Mouse (Mus musculus): ENCODE measurements at regions not wholly inside any gene's neighbourhood (a gene's known extent, or its start where the extent isn't known, plus 50 kb on each side); places are given as distances from the start of the nearest gene placed in this dataset.

- intact Hi-C loops (cut with DNase I): no loop called here
- DNase-seq: no peak
These were observed 307.5 kb upstream of the Zmiz1 start for GRCm38 (mm10) chr14:25151485-25151884.

GRCm38 (mm10) chr14:25153573-25153972, 305.4 kb upstream of the Zmiz1 start:
- DNase-seq: no peak
- intact Hi-C loops (cut with DNase I): no loop called here

GRCm38 (mm10) chr14:25154180-25154579, 304.8 kb upstream of the Zmiz1 start:
- DNase-seq: no peak
- intact Hi-C loops (cut with DNase I): no loop called here

GRCm38 (mm10) chr14:25155008-25155783, 303.8 kb upstream of the Zmiz1 start:
- intact Hi-C loops (cut with DNase I): no loop called here
- DNase-seq: no peak

GRCm38 (mm10) chr14:25156171-25156570, 302.8 kb upstream of the Zmiz1 start:
- DNase-seq: peak; percentile 23 to 52
- intact Hi-C loops (cut with DNase I): no loop called here

GRCm38 (mm10) chr14:25161684-25162321, 297.2 kb upstream of the Zmiz1 start:
- intact Hi-C loops (cut with DNase I): no loop called here
- no peak for DNase-seq

GRCm38 (mm10) chr14:25166217-25166616, 292.8 kb upstream of the Zmiz1 start:
- DNase-seq: no peak
- intact Hi-C loops (cut with DNase I): no loop called here

- intact Hi-C loops (cut with DNase I): no loop called here
- DNase-seq: peak; percentile 33 to 46
These were observed 291.4 kb upstream of the Zmiz1 start for GRCm38 (mm10) chr14:25167604-25168003.

GRCm38 (mm10) chr14:25168310-25168709, 290.7 kb upstream of the Zmiz1 start:
- intact Hi-C loops (cut with DNase I): no loop called here
- DNase-seq: no peak

- no peak for DNase-seq
- intact Hi-C loops (cut with DNase I): no loop called here
These were observed 285.7 kb upstream of the Zmiz1 start for GRCm38 (mm10) chr14:25173281-25173680.

GRCm38 (mm10) chr14:25173873-25174272, 285.1 kb upstream of the Zmiz1 start:
- no peak for DNase-seq
- intact Hi-C loops (cut with DNase I): no loop called here

GRCm38 (mm10) chr14:25174402-25174801, 284.6 kb upstream of the Zmiz1 start:
- intact Hi-C loops (cut with DNase I): no loop called here
- DNase-seq: no peak

GRCm38 (mm10) chr14:25176206-25176605, 282.8 kb upstream of the Zmiz1 start:
- no peak for DNase-seq
- intact Hi-C loops (cut with DNase I): no loop called here

GRCm38 (mm10) chr14:25180126-25180525, 278.9 kb upstream of the Zmiz1 start:
- intact Hi-C loops (cut with DNase I): no loop called here
- DNase-seq: no peak

- intact Hi-C loops (cut with DNase I): no loop called here
- no peak for DNase-seq
These were observed 277.6 kb upstream of the Zmiz1 start for GRCm38 (mm10) chr14:25181406-25181805.

- intact Hi-C loops (cut with DNase I): no loop called here
- DNase-seq: no peak
These were observed 274.9 kb upstream of the Zmiz1 start for GRCm38 (mm10) chr14:25184042-25184441.

- intact Hi-C loops (cut with DNase I): no loop called here
- DNase-seq: no peak
These were observed 274.1 kb upstream of the Zmiz1 start for GRCm38 (mm10) chr14:25184875-25185274.

- peak in 1 of 2 experiments; percentile 43 for DNase-seq
- intact Hi-C loops (cut with DNase I): no loop called here
These were observed 273.4 kb upstream of the Zmiz1 start for GRCm38 (mm10) chr14:25185556-25185958.

- peak; percentile 35 to 39 for DNase-seq
- intact Hi-C loops (cut with DNase I): no loop called here
These were observed 272.8 kb upstream of the Zmiz1 start for GRCm38 (mm10) chr14:25185959-25186771.

- DNase-seq: peak in 1 of 2 experiments; percentile 43
- intact Hi-C loops (cut with DNase I): no loop called here
These were observed 271.3 kb upstream of the Zmiz1 start for GRCm38 (mm10) chr14:25187715-25188114.

- DNase-seq: no peak
- intact Hi-C loops (cut with DNase I): no loop called here
These were observed 269.7 kb upstream of the Zmiz1 start for GRCm38 (mm10) chr14:25189256-25189655.

All from heart, postnatal 14 days (tissue).